14 mouse cellular contexts compared by ENCODE assay signal in genomic region chr4:86019586-86019985, GRCm38 (mm10).
A peak's percentile ranks its signal among the peaks of the same experiment; 100 is the strongest.
DNase-seq lines count a peak whose midpoint lies in the region; ATAC-seq and TF ChIP-seq lines count a peak whose summit lies in the region.
"Had no signal": no experiment of that assay in that cellular context is flagged by ENCODE, and none has a peak within 500 bp of the region (broad histone marks: within the 10 kb centered on the region; RNA-seq: fewer than 3 reads in every experiment).

No protein-coding gene starts in this region.

- ATAC-seq in hindbrain, embryonic 13.5 days (ENCODE audit: low FRiP score), result peak; percentile 50
- ATAC-seq in midbrain, postnatal 0 days (ENCODE audit: low FRiP score), result peak; percentile 71
- ATAC-seq: intestine, postnatal 0 days; Patski had no signal

- no peak overlapping the region for H3K27ac ChIP-seq in cerebellum, adult 2 months (ENCODE audit: insufficient read depth, low read length)
- peak overlapping the region; percentile 23; the same call in 1 of the 2 replicates for H3K27ac ChIP-seq in hindbrain, embryonic 13.5 days
- H3K27ac ChIP-seq in midbrain, postnatal 0 days (ENCODE audit: low read depth, low read length), result no peak overlapping the region
- H3K27ac ChIP-seq: embryonic facial prominence, embryonic 13.5 days; liver, embryonic 15.5 days; stomach, postnatal 0 days had no signal

- H3K9ac ChIP-seq in hindbrain, embryonic 13.5 days, result no peak overlapping the region
- no peak overlapping the region for H3K9ac ChIP-seq in midbrain, postnatal 0 days (replicated peaks; ENCODE audit: low read length, poor library complexity, severe bottlenecking)
- H3K9ac ChIP-seq: embryonic facial prominence, embryonic 13.5 days; liver, embryonic 15.5 days had no signal

- no peaks in the 10 kb centered on the region for H3K36me3 ChIP-seq in hindbrain, embryonic 13.5 days
- H3K36me3 ChIP-seq in midbrain, postnatal 0 days (ENCODE audit: insufficient read depth, low read length), result no peaks in the 10 kb centered on the region
- H3K36me3 ChIP-seq: embryonic facial prominence, embryonic 13.5 days; liver, embryonic 15.5 days had no signal

- no peaks in the 10 kb centered on the region for H3K9me3 ChIP-seq in hindbrain, embryonic 13.5 days
- no peaks in the 10 kb centered on the region for H3K9me3 ChIP-seq in midbrain, postnatal 0 days (ENCODE audit: low read length)
- H3K9me3 ChIP-seq: embryonic facial prominence, embryonic 13.5 days; liver, embryonic 15.5 days had no signal

- DNase-seq in cerebellum, adult 2 months, result peak; percentile 18 to 33
- DNase-seq in cerebellum, adult 9-10 months, result no peak
- peak; percentile 6 for DNase-seq in heart, postnatal 4 days
- DNase-seq in heart, adult 8-10 months (ENCODE audit: low spot score), result no peak
- peak; percentile 82 for DNase-seq in midbrain, postnatal 0 days (ENCODE audit: low spot score)
- DNase-seq in lung, adult 2 months, result no peak
- no peak for DNase-seq in layer of hippocampus, adult 8-10 months (ENCODE audit: low spot score in 2 of 2)
- DNase-seq: B cell, adult 2 months had no signal

- H3K4me3 ChIP-seq in cerebellum, adult 2 months (replicated peaks; ENCODE audit: insufficient read depth, low read depth, low read length), result no peak overlapping the region
- H3K4me3 ChIP-seq in hindbrain, embryonic 13.5 days, result no peak overlapping the region
- no peak overlapping the region for H3K4me3 ChIP-seq in midbrain, postnatal 0 days (ENCODE audit: low read depth, low read length)
- no peak overlapping the region for H3K4me3 ChIP-seq in lung, adult 2 months (replicated peaks; ENCODE audit: extremely low read depth, low read depth, low read length)
- H3K4me3 ChIP-seq: embryonic facial prominence, embryonic 13.5 days; liver, embryonic 15.5 days had no signal

- peaks cover 4% of the 10 kb centered on the region for H3K4me1 ChIP-seq in cerebellum, adult 2 months (ENCODE audit: control insufficient read depth, insufficient read depth, low read length)
- H3K4me1 ChIP-seq in hindbrain, embryonic 13.5 days (replicated peaks), result peaks cover 16% of the 10 kb centered on the region
- H3K4me1 ChIP-seq in midbrain, postnatal 0 days (ENCODE audit: insufficient read depth, low read length), result 0 out of 2 replicates have a peak, but pooled peaks cover 4% of the 10 kb centered on the region
- H3K4me1 ChIP-seq in lung, adult 2 months (ENCODE audit: control insufficient read depth, insufficient read depth, low read length), result no peaks in the 10 kb centered on the region
- H3K4me1 ChIP-seq: liver, embryonic 15.5 days had no signal

- no peaks in the 10 kb centered on the region for H3K27me3 ChIP-seq in cerebellum, adult 2 months (ENCODE audit: control insufficient read depth, insufficient read depth, low read length)
- H3K27me3 ChIP-seq in hindbrain, embryonic 13.5 days, result no peaks in the 10 kb centered on the region
- H3K27me3 ChIP-seq in midbrain, postnatal 0 days (ENCODE audit: insufficient read depth, low read length), result no peaks in the 10 kb centered on the region
- H3K27me3 ChIP-seq: liver, embryonic 15.5 days had no signal

- no peak overlapping the region for H3K4me2 ChIP-seq in hindbrain, embryonic 13.5 days
- H3K4me2 ChIP-seq in midbrain, postnatal 0 days (ENCODE audit: low read depth, low read length, poor library complexity, severe bottlenecking), result no peak overlapping the region
- H3K4me2 ChIP-seq: embryonic facial prominence, embryonic 13.5 days; liver, embryonic 15.5 days had no signal

- WGBS in cerebellum, adult 2 months, result 20% methylated on average over 4 of the region's 4 CpGs
- WGBS in hindbrain, embryonic 13.5 days, result 41% methylated on average over 4 of the region's 4 CpGs
- WGBS in midbrain, postnatal 0 days, result 14% methylated on average over 4 of the region's 4 CpGs
- WGBS in lung, adult 2 months, result 61% methylated on average over 4 of the region's 4 CpGs

- TF ChIP-seq CTCF in cerebellum, adult 2 months (IDR thresholded peaks at IDR 0.05; ENCODE audit: borderline replicate concordance, insufficient read depth, low read depth, low read length), result no peak
- TF ChIP-seq CTCF in midbrain, postnatal 0 days (IDR thresholded peaks at IDR 0.05), result no peak
- TF ChIP-seq CTCF in lung, adult 2 months (IDR thresholded peaks at IDR 0.05; ENCODE audit: insufficient read depth, low read length), result no peak

- TF ChIP-seq POLR2A in cerebellum, adult 2 months (IDR thresholded peaks at IDR 0.05; ENCODE audit: borderline replicate concordance, insufficient read depth, low read length), result no peak
- no peak for TF ChIP-seq POLR2A in lung, adult 2 months (IDR thresholded peaks at IDR 0.05; ENCODE audit: borderline replicate concordance, extremely low read depth, low read depth, low read length)

Comparison
In these comparisons a context has a peak if more than half of its experiments do, and no peak if none do; other contexts are left out.
1. DNase-seq: peak in cerebellum, adult 2 months (2 of 2), heart, postnatal 4 days (single experiment) and midbrain, postnatal 0 days (single experiment); none in cerebellum, adult 9-10 months (single experiment), heart, adult 8-10 months (single experiment), lung, adult 2 months (single experiment) and layer of hippocampus, adult 8-10 months (0 of 2).